ENCODE assay signal across 21 mouse cellular contexts in genomic region chr10:93899303-93899702, GRCm38 (mm10). TPM values are rescaled to one million over a fixed set of nuclear protein-coding genes. Genes with fewer than 3 reads are reported as not detected.
A peak's percentile ranks its signal among the peaks of the same experiment; 100 is the strongest.
DNase-seq lines count a peak whose midpoint lies in the region; ATAC-seq lines count a peak whose summit lies in the region.
"Had no signal": no experiment of that assay in that cellular context is flagged by ENCODE, and none has a peak within 500 bp of the region (broad histone marks: within the 10 kb centered on the region; RNA-seq: fewer than 3 reads in every experiment).

No protein-coding gene starts in this region.

- H3K4me2 ChIP-seq in intestine, embryonic 15.5 days (replicated peaks): no peak overlapping the region
- no peak overlapping the region for H3K4me2 ChIP-seq in kidney, embryonic 16.5 days (replicated peaks; ENCODE audit: low read depth, low read length)
- H3K4me2 ChIP-seq: embryonic facial prominence, embryonic 15.5 days; heart, embryonic 13.5 days; hindbrain, embryonic 13.5 days; midbrain, embryonic 12.5 days had no signal

- H3K4me3 ChIP-seq in intestine, embryonic 15.5 days (replicated peaks): no peak overlapping the region
- H3K4me3 ChIP-seq in kidney, embryonic 16.5 days (ENCODE audit: low read length): no peak overlapping the region
- H3K4me3 ChIP-seq: embryonic facial prominence, embryonic 15.5 days; forebrain, embryonic 10.5 days; heart, embryonic 13.5 days; hindbrain, embryonic 13.5 days; limb, embryonic 10.5 days; midbrain, embryonic 12.5 days had no signal

- no peak overlapping the region for H3K9ac ChIP-seq in intestine, embryonic 15.5 days
- H3K9ac ChIP-seq in kidney, embryonic 16.5 days (replicated peaks; ENCODE audit: low read length): no peak overlapping the region
- H3K9ac ChIP-seq: embryonic facial prominence, embryonic 15.5 days; heart, embryonic 13.5 days; hindbrain, embryonic 13.5 days; liver, embryonic 14.5 days; midbrain, embryonic 12.5 days had no signal

- H3K27ac ChIP-seq in intestine, embryonic 15.5 days: no peak overlapping the region
- H3K27ac ChIP-seq in kidney, embryonic 16.5 days (ENCODE audit: low read length): no peak overlapping the region
- H3K27ac ChIP-seq: embryonic facial prominence, embryonic 15.5 days; forebrain, embryonic 10.5 days; heart, embryonic 13.5 days; hindbrain, embryonic 13.5 days; limb, embryonic 10.5 days; liver, embryonic 14.5 days; macrophage; midbrain, embryonic 12.5 days; stomach, postnatal 0 days had no signal

- no peaks in the 10 kb centered on the region for H3K9me3 ChIP-seq in intestine, embryonic 15.5 days
- no peaks in the 10 kb centered on the region for H3K9me3 ChIP-seq in kidney, embryonic 16.5 days (ENCODE audit: low read length)
- H3K9me3 ChIP-seq: embryonic facial prominence, embryonic 15.5 days; forebrain, embryonic 10.5 days; heart, embryonic 13.5 days; hindbrain, embryonic 13.5 days; limb, embryonic 10.5 days; midbrain, embryonic 12.5 days had no signal

- no peaks in the 10 kb centered on the region for H3K27me3 ChIP-seq in intestine, embryonic 15.5 days (replicated peaks)
- H3K27me3 ChIP-seq in kidney, embryonic 16.5 days (ENCODE audit: insufficient read depth, low read length): no peaks in the 10 kb centered on the region
- H3K27me3 ChIP-seq: embryonic facial prominence, embryonic 15.5 days; heart, embryonic 13.5 days; hindbrain, embryonic 13.5 days; midbrain, embryonic 12.5 days had no signal

- 51% methylated on average over 2 of the region's 2 CpGs for WGBS in intestine, embryonic 15.5 days
- WGBS in kidney, embryonic 16.5 days: 31% methylated on average over 2 of the region's 2 CpGs

- DNase-seq in kidney, adult 18-20 months: peak; percentile 38
- no peak for DNase-seq in kidney, postnatal 10 days
- peak; percentile 20 for DNase-seq in 3T3-L1 (ENCODE audit: low read depth, low spot score)
- no peak for DNase-seq in urinary bladder, postnatal 25 days (ENCODE audit: low spot score)
- DNase-seq in cerebellum, postnatal 14 days: no peak
- DNase-seq: adrenal gland, postnatal 10 days; cerebellum, adult 11 months; cerebellum, postnatal 25 days had no signal

- ATAC-seq in intestine, embryonic 15.5 days: peak; percentile 89
- peak; percentile 63; the same call in 1 of the 2 replicates for ATAC-seq in kidney, embryonic 16.5 days (ENCODE audit: low FRiP score, low TSS enrichment)
- ATAC-seq in megakaryocyte-erythroid progenitor cell, adult 5-6 weeks (replicated peaks; ENCODE audit: low FRiP score, low TSS enrichment, poor library complexity, severe bottlenecking): no peak
- ATAC-seq: inflammation-experienced regulatory T-cells, adult 6 months had no signal

- H3K36me3 ChIP-seq in intestine, embryonic 15.5 days: no peaks in the 10 kb centered on the region
- H3K36me3 ChIP-seq in kidney, embryonic 16.5 days (ENCODE audit: insufficient read depth, low read length): no peaks in the 10 kb centered on the region
- H3K36me3 ChIP-seq: embryonic facial prominence, embryonic 15.5 days; forebrain, embryonic 10.5 days; heart, embryonic 13.5 days; hindbrain, embryonic 13.5 days; limb, embryonic 10.5 days; midbrain, embryonic 12.5 days had no signal

- 0 out of 2 replicates have a peak, but pooled peaks cover 2% of the 10 kb centered on the region for H3K4me1 ChIP-seq in intestine, embryonic 15.5 days (replicated peaks)
- no peaks in the 10 kb centered on the region for H3K4me1 ChIP-seq in kidney, embryonic 16.5 days (ENCODE audit: insufficient read depth, low read length)
- H3K4me1 ChIP-seq: embryonic facial prominence, embryonic 15.5 days; forebrain, embryonic 10.5 days; heart, embryonic 13.5 days; hindbrain, embryonic 13.5 days; midbrain, embryonic 12.5 days had no signal

RNA-seq across cellular contexts. Expression of gene Metap2, which starts 2.4 kb away (rescaled TPM):
- polyA plus RNA-seq in intestine, embryonic 15.5 days (2015; fragmentation: Nextera tagmentation; extraction: Ambion mirVana): 171 and 194 TPM in 2 replicates
- polyA plus RNA-seq in kidney, embryonic 16.5 days (2015; fragmentation: Nextera tagmentation; extraction: Ambion mirVana): 171 and 189 TPM in 2 replicates
- total RNA-seq in megakaryocyte-erythroid progenitor cell, adult 5-6 weeks (2014; fragmentation: Nextera tagmentation): 458 and 509 TPM in 2 replicates
- total RNA-seq in megakaryocyte-erythroid progenitor cell, adult 5-6 weeks (2017): 577 and 616 TPM in 2 replicates

Comparison
In these comparisons a context has a peak if more than half of its experiments do, and no peak if none do; other contexts are left out.
1. DNase-seq: peak in kidney, adult 18-20 months (single experiment) and 3T3-L1 (single experiment); none in kidney, postnatal 10 days (single experiment), urinary bladder, postnatal 25 days (single experiment) and cerebellum, postnatal 14 days (0 of 2).